Mouse (Mus musculus) kidney, adult 10 weeks (tissue): ENCODE results near the gene Lrrc66. TPM values are rescaled to one million over a fixed set of nuclear protein-coding genes. Genes with fewer than 3 reads are reported as not detected.

Source experiments
- polyA plus RNA-seq: library from polyadenylated mRNA; stranded (reverse); fragments of 350-450 nt; fragmentation: Illumina TruSeq; extraction: RNeasy Lipid Tissue Mini Kit (QIAGEN cat#74804); gene quantifications from one replicate; pipeline ENCODE4 v1.2.3, GENCODE M21; 2014; ENCODE audit warnings: low read depth, low replicate concordance

Gene Lrrc66
- polyA plus RNA-seq, result 40.3 TPM

GRCm38 (mm10) chr5:73632291-73632690 is at the start of gene Lrrc66:
Gene Lrrc66 (minus strand): TSS chr5:73632526.

GRCm38 (mm10) chr5:73651061-73651854 is 18.9 kb upstream of the Lrrc66 start, which contains the start of gene Spata18:
Gene Spata18 (plus strand): TSS chr5:73651379.

GRCm38 (mm10) chr5:73647261-73647900 is 15.1 kb upstream of the Lrrc66 start, which contains the start of gene Sgcb:
Gene Sgcb (minus strand): TSS chr5:73647790.

Other genes starting within 250 kb of the Lrrc66 start
- 38.1 TPM for gene Cwh43, start 226.5 kb downstream of the Lrrc66 start, polyA plus RNA-seq
- gene Dcun1d4, start 151.5 kb downstream of the Lrrc66 start, polyA plus RNA-seq, result 76.3 TPM
- gene Sgcb, start 15.3 kb upstream of the Lrrc66 start, polyA plus RNA-seq, result 13.7 TPM
- not detected for gene Spata18, start 18.9 kb upstream of the Lrrc66 start, polyA plus RNA-seq